Mouse (Mus musculus) megakaryocyte, adult 5-6 weeks (primary cell): Measurements from ENCODE around the gene Tmem184a. TPM values are rescaled to one million over a fixed set of nuclear protein-coding genes. Genes with fewer than 3 reads are reported as not detected.
A peak's percentile ranks its signal among the peaks of the same experiment; 100 is the strongest.

ENCODE experiments used
- ATAC-seq: 2 replicates; pipeline ENCODE4 v1.8.0; 2016; ENCODE audit warnings: mild to moderate bottlenecking, inconsistent platforms; ENCODE audit not compliant: poor library complexity, severe bottlenecking
- total RNA-seq, 2 experiments: library from RNA; stranded (forward) in 1 of 2; stranded (reverse) in 1 of 2; fragments of 153-499, 151-499 nt in 1 of 2; fragments of 221-1000, 200-1000 nt in 1 of 2; gene quantifications; 2 replicates each; pipeline versions ENCODE4 v1.2.3 to v1.2.4; 2015 to 2017

Tmem184a gene
- total RNA-seq, 2 experiments from 2014 or later = not detected

- no peak for ATAC-seq
These were observed 5.7 kb downstream of the Tmem184a start for GRCm38 (mm10) chr5:139813963-139814381.

- ATAC-seq = no peak
These were observed 6.6 kb downstream of the Tmem184a start for GRCm38 (mm10) chr5:139813126-139813490.

GRCm38 (mm10) chr5:139812398-139813125 lies 7.2 kb downstream of the Tmem184a start:
- ATAC-seq = no peak

- no peak for ATAC-seq
These were observed 7.9 kb downstream of the Tmem184a start for GRCm38 (mm10) chr5:139811677-139812397.

- no peak for ATAC-seq
These were observed 10.3 kb downstream of the Tmem184a start for GRCm38 (mm10) chr5:139809397-139809796.

GRCm38 (mm10) chr5:139805924-139806323 lies 13.8 kb downstream of the Tmem184a start:
- ATAC-seq = no peak

- ATAC-seq = no peak
These were observed 15.1 kb downstream of the Tmem184a start for GRCm38 (mm10) chr5:139804573-139805111.

- ATAC-seq = peak; percentile 67
These were observed 15.6 kb downstream of the Tmem184a start for GRCm38 (mm10) chr5:139804107-139804551.

- peak; percentile 37 for ATAC-seq
These were observed 16.1 kb downstream of the Tmem184a start for GRCm38 (mm10) chr5:139803601-139804102.

GRCm38 (mm10) chr5:139803165-139803564 lies 16.6 kb downstream of the Tmem184a start:
- no peak for ATAC-seq

GRCm38 (mm10) chr5:139801880-139802279 lies 17.8 kb downstream of the Tmem184a start:
- no peak for ATAC-seq

- ATAC-seq = no peak
These were observed 18.5 kb downstream of the Tmem184a start for GRCm38 (mm10) chr5:139801231-139801630.

- ATAC-seq = no peak
These were observed 19.7 kb downstream of the Tmem184a start for GRCm38 (mm10) chr5:139799801-139800590.

GRCm38 (mm10) chr5:139799041-139799440 lies 20.7 kb downstream of the Tmem184a start:
- ATAC-seq = no peak

GRCm38 (mm10) chr5:139798168-139798900 lies 21.4 kb downstream of the Tmem184a start:
- ATAC-seq = no peak

- ATAC-seq = no peak
These were observed 22.1 kb downstream of the Tmem184a start for GRCm38 (mm10) chr5:139797473-139798167.

- no peak for ATAC-seq
These were observed 22.8 kb downstream of the Tmem184a start for GRCm38 (mm10) chr5:139796900-139797299.

- ATAC-seq = no peak
These were observed 23.6 kb downstream of the Tmem184a start for GRCm38 (mm10) chr5:139796001-139796620.

GRCm38 (mm10) chr5:139794938-139795337 lies 24.8 kb downstream of the Tmem184a start:
- ATAC-seq = peak; percentile 53
